Mouse (Mus musculus) forelimb bud, embryonic 11.5 days (tissue): ENCODE measurements at regions not wholly inside any gene's neighbourhood (a gene's known extent, or its start where the extent isn't known, plus 50 kb on each side); places are given as distances from the start of the nearest gene placed in this dataset.

Source experiments
- DNase-seq: peaks from one replicate; pipeline ENCODE4 v3.0.0-alpha.2; 2012; ENCODE audit warnings: low read depth, low spot score

DNA sequence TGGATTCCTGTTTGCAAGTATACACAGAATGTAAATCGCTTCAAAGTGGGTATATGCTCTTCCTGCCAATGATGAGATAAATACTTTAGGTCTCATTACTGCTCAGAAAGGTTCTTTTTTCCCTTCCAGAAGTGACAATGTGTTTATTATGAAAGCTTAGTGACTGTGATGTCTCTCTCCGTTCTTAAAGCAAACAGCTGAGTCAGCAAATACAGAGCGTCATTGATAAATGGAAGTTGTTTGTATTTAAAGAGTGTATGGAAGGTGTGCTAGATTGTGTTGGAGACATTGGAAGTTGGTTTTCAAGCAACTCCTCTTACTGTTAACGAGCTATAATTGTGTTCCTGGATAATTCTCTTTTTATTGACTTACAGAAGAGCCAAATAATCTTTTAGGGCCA is 408.0 kb downstream of the Prr30 start:
- no peak for DNase-seq

- no peak for DNase-seq
Observed at GRCm38 (mm10) chr14:100781882-100782281, 418.2 kb downstream of the Prr30 start.

GRCm38 (mm10) chr14:100753951-100754350 is 446.2 kb downstream of the Prr30 start:
- DNase-seq: peak; percentile 52

- no peak for DNase-seq
Observed at GRCm38 (mm10) chr14:100752746-100753145, 447.4 kb downstream of the Prr30 start.

DNA sequence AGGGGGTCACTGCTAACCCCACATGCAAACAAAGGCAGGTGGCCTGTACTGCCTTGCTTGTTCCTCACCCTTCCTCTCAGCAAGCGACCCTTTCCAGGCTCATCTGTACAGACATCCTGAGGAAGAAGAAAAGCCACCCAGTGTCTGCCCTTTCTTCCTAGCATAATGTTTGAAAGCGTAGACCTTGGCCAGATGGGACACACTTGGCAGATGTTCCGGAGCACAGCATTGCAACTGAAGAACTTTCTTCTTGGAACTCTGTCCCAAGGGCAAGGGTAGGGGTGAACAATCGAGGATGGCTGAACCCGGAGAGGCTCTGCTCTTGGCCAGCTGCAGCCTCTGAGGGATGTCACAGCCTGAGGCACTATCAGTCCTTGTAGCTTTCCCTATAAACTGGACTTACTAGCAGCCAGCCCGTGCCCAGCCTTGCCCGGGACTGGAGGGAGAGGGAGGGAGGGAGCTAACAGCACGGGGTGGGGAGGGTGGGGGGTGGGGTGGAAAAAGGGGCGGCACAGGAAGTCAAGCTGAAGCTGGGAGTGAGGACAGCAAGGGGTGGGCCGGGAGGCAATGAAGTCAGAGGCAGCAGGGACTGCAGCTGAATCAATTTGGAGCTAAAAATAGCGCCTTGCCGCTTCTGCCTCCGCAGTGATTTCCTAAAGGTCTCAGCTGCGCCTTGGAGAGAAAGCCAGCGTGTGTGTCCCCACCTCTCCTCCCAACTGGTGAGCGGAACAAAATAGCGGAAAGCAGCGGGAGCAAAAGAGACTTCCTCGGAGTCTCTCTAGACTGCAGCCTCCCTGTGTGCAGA is 450.2 kb downstream of the Prr30 start:
- DNase-seq: peak; percentile 66

GRCm38 (mm10) chr14:100735276-100735675 is 450.8 kb upstream of the Klf12 start:
- peak; percentile 74 for DNase-seq

DNA sequence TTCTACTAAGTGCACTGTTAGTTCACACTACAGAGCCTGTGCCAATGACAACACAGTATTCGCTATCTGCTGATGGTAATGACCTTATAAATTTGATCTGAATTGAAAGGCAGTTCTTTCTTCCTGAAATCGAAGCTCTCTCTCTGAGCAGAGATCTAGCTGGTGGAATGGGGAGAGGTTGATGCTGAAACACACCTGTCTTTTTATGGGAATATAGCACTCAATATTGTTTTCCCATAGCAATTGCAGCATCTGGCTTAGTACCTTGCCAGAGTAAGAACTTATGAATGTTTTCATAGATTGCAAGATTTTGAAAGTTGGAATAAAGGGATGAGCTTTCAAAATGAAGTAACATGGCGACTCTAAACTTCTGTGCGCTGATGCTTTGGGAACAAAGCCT is 444.0 kb upstream of the Klf12 start:
- no peak for DNase-seq

GRCm38 (mm10) chr14:100727701-100728100 is 443.2 kb upstream of the Klf12 start:
- DNase-seq: no peak

DNA sequence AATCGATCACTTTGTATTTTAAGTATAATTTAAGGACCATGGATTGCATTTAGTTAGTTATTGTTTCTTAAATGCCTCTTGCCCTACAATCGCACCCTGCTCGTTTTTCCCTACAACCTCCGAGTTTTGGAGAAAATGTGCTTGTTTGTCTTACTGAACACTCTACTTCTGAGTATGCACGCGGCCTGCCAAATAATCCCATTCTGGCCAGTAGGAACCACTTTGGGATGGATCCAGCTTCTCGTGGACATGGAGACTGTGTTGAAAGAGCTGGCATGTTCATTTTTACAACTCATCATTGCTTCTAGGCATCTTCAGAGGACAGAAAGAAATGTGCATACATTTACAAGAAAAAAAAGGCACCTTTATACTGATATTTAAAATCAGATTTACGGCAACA is 440.5 kb upstream of the Klf12 start:
- no peak for DNase-seq

DNA sequence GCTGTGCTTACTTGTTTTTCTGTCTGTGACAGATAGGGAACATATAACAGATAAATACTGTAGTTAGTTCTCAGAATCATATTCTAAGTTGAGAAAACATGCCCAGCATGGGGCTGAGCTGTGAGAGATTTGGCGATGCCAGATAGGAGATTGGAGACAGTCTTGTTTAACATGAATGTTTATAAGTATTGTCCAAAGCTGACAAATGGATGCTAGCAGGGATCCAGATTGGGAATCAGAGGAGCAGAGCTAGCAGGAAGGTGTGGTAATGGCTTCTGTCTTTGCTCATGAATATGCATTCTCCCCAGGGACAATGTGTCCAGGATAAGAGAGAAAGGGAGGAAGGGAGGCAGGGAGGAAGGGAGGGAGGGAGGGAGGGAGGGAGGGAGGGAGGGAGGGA is 436.2 kb upstream of the Klf12 start:
- DNase-seq: no peak

GRCm38 (mm10) chr14:100714952-100715351 is 430.5 kb upstream of the Klf12 start:
- no peak for DNase-seq

DNA sequence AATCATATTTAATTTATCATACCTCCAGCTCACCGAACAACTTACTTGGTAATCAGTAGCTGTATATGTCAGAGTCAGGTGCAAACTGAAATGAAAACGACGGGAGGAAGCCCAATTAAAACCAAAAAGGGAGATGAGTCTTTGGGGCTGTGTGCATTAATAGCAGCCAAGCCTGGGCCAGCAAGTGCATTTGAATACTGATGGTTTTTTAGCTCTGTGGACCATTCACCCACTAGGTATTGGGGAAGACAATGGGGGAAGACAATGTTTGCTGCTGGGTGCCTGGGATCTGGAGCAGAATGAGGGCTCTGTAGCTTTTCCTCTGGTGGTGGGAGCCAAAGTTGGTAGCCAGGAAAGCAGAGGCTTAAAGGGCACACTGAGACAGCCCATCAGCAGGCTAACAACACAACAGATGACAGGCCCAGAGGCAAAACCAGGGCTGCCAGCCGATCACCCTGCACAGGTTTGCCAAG is 429.6 kb upstream of the Klf12 start:
- no peak for DNase-seq

DNA sequence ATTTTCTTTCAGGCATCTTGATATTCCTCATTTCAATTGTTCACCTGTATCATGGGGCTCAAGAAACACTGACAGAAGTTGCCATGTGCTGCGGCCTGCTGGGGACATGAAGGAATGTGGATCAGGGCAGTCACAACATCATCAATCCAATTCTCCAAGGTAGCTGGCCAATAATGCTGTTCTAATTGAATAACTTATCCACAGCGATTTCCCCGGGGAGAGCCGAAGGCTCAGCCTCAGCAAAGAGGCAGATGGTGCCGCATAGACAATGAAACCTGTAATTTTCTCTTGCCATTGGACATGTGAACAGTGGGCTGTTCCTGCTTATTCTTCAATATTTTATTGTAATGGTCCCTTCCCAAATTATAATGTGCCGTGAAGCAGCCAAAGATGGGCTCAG is 429.1 kb upstream of the Klf12 start:
- no peak for DNase-seq

GRCm38 (mm10) chr14:100665361-100665955 is 381.0 kb upstream of the Klf12 start:
- no peak for DNase-seq

- DNase-seq: no peak
Observed at GRCm38 (mm10) chr14:100664180-100664579, 379.7 kb upstream of the Klf12 start.

GRCm38 (mm10) chr14:100642076-100642475 is 357.6 kb upstream of the Klf12 start:
- DNase-seq: no peak

DNA sequence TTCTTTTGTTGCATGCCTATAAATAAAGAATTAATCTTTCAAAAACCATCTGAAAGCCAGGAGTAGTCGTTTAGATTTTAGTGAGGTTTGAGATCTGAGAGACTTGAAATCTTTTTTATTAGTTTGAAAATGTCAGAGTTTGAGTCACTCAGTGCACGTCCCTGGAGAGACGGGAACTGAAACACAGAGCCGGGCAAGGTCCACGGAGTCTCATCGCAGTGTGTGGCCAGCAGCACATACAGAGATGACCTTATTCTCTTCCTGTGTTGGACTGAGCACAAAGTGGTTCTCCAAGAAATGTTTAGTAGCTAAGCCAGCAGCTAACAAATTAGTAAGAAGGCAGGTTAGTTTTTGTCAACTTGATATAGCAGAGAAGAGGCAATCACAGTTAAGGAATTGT is 350.0 kb upstream of the Klf12 start:
- DNase-seq: no peak

DNA sequence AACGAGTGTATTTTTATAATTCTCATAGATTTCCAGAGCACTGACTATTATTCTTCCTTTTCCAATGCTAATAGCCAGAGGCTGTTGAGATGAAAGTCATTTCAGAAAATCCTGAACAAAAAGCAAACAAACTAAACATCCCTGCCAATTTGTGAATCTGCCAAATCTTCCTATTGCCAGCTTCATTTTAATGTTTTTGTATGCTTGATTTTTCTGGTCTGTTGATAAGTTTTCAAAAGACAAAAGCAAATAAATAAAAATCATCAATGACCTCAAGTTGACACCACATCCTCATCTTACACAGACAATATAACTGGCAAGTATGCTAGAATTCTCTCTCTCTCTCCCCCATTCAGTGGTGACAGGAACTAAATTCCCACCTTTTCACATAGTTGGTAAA is 347.2 kb upstream of the Klf12 start:
- no peak for DNase-seq

- no peak for DNase-seq
Observed at GRCm38 (mm10) chr14:100630197-100630596, 345.7 kb upstream of the Klf12 start.

DNA sequence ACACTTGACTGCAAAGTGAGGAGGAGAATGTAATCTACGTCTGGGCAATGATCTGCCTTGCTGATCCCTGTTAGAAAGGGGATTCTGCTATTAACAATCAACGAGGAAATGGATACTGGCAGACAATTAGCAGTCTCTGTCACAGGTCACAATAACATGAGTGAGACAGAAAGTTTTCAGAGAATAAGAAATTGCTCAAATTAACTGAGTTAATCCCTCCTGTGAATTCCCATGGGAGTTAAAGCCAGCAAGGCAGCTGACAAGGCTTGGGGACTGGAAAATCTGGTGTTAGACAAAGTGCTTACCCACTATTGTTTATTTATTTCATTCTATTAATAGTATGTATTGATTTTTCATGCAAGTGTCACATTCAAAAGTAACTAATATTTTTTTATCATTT is 343.0 kb upstream of the Klf12 start:
- no peak for DNase-seq

DNA sequence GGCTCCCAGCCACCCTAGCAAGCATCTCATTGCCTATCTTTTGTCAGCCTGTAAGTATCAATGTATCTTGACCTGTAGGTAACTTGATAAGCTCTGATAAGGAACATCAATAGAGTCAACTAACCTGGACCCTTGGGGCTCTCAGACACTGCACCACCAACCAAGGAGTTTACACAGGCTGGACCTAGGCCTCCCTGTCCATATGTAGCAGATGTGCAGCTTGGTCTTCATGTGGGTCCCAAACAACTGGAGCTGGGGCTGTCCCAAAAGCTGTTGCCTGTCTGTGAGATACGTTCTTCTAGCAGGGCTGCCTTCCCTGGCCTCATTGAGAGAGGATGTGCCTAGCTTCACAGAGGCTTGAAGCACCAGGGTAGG is 335.2 kb upstream of the Klf12 start:
- no peak for DNase-seq

DNA sequence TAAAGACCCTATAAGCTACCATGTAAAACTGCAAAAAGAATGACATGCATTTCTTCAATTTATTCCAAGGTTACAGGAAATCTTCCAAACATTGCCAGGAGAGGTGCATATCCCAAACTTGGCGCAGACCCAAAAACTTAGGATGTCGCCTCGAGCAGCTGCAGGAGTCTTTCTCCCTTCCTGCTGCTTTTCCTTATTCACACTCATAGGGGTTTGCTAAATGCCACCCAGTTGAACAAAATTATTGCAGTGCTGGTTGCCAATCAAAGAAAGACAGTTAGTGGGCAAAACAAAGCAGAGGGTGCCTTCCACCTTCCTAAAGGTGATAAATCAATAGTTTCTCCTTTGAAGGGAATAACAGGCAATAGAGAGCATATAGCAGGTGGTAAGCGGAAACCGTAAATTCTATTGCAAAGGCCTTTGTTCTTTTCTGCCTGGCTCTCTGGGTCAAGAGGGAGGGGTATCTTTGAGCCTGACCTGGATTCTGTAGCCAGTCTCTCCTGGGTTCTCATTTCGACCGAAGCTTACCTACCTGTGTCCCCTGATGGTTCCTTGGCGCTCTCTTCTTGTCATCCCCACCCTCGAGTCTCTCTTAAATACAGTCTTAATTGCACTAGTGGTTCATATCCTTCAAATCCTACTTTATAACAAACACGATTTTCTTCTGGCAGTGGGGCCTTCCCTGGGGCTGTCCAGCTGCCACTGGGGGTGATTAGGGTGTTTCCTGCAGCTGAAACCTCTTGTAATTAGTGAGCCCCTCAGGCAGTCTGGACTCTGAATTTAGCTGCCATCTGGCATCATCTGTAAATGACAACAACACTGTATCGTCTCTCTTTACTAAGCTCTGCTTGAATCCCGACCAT is 334.5 kb upstream of the Klf12 start:
- DNase-seq: peak; percentile 47
